Mouse (Mus musculus): Measurements from ENCODE around the gene Gm49337. TPM values are rescaled to one million over a fixed set of nuclear protein-coding genes. Genes with fewer than 3 reads are reported as not detected.
A peak's percentile ranks its signal among the peaks of the same experiment; 100 is the strongest.

The Gm49337 gene
- total and polyA plus RNA-seq, 3 experiments, result not detected

GRCm38 (mm10) chr4:116157882-116158281, 15.3 kb upstream of the Gm49337 start:
- Histone ChIP-seq H3K9me3 (replicated peaks; ENCODE audit: insufficient read depth, low read length) (no peaks in the 10 kb centered on the region), H3K36me3 (ENCODE audit: control insufficient read depth in 1 of 2, insufficient read depth in 2 of 2, low read length in 2 of 2) (peaks cover 10 to 12% of the 10 kb centered on the region in 2 experiments), H3K79me2 (ENCODE audit: control insufficient read depth, insufficient read depth, low read length, poor library complexity) (no peaks in the 10 kb centered on the region), H3K27me3 (ENCODE audit: control insufficient read depth in 1 of 2, insufficient read depth in 2 of 2, low read length in 2 of 2) (no peaks in the 10 kb centered on the region), H3K4me3 (ENCODE audit: control insufficient read depth in 1 of 2, insufficient read depth in 1 of 2, low read depth in 2 of 2, low read length in 2 of 2) (no peak overlapping the region), H3K9ac (ENCODE audit: control insufficient read depth, low read depth, low read length, poor library complexity, severe bottlenecking) (no peak overlapping the region), H3K27ac (ENCODE audit: control insufficient read depth, low read depth, low read length) (no peak overlapping the region), H3K4me1 (ENCODE audit: control insufficient read depth in 1 of 2, insufficient read depth in 2 of 2, low read length in 2 of 2) (peaks cover 9 to 15% of the 10 kb centered on the region in 2 experiments)
- no peak for TF ChIP-seq GABPA (IDR thresholded peaks at IDR 0.05; ENCODE audit: low read depth, low read length)
- TF ChIP-seq SIN3A (IDR thresholded peaks at IDR 0.05; ENCODE audit: low read length), result no peak
- no peak for TF ChIP-seq MYC (IDR thresholded peaks at IDR 0.05; ENCODE audit: low read depth, low read length)
- no peak for TF ChIP-seq ZNF384 (IDR thresholded peaks at IDR 0.05; ENCODE audit: low read depth, low read length)
- TF ChIP-seq RCOR1 (IDR thresholded peaks at IDR 0.05; ENCODE audit: low read depth, low read length), result no peak
- TF ChIP-seq MYB (IDR thresholded peaks at IDR 0.05; ENCODE audit: low read depth, low read length), result no peak
- no peak for TF ChIP-seq ZKSCAN1 (IDR thresholded peaks at IDR 0.05; ENCODE audit: low read depth, low read length)
- no peak for TF ChIP-seq HCFC1 (IDR thresholded peaks at IDR 0.05; ENCODE audit: low read depth, low read length)
- TF ChIP-seq TBP (IDR thresholded peaks at IDR 0.05; ENCODE audit: low read depth, low read length), result no peak
- no peak for TF ChIP-seq TAL1 (IDR thresholded peaks at IDR 0.05; ENCODE audit: low read length)
- no peak for TF ChIP-seq MAFK (IDR thresholded peaks at IDR 0.05; ENCODE audit: borderline replicate concordance, low read depth, low read length)
- no peak for TF ChIP-seq UBTF (IDR thresholded peaks at IDR 0.05; ENCODE audit: borderline replicate concordance, insufficient read depth, low read depth, low read length)
- TF ChIP-seq ZMIZ1 (IDR thresholded peaks at IDR 0.05; ENCODE audit: low read depth, low read length), result no peak
- no peak for DNase-seq (ENCODE audit: low read depth, low spot score)

- peaks cover 10 to 15% of the 10 kb centered on the region in 2 experiments for H3K4me1 ChIP-seq (ENCODE audit: control insufficient read depth in 1 of 2, insufficient read depth in 2 of 2, low read length in 2 of 2)
- peaks cover 10 to 12% of the 10 kb centered on the region in 2 experiments for H3K36me3 ChIP-seq (ENCODE audit: control insufficient read depth in 1 of 2, insufficient read depth in 2 of 2, low read length in 2 of 2)
- DNase-seq (ENCODE audit: low read depth, low spot score), result peak; percentile 60
- H3K27ac ChIP-seq (ENCODE audit: control insufficient read depth, low read depth, low read length), result no peak overlapping the region
- H3K9me3 ChIP-seq (replicated peaks; ENCODE audit: insufficient read depth, low read length), result no peaks in the 10 kb centered on the region
- no peak overlapping the region for H3K9ac ChIP-seq (ENCODE audit: control insufficient read depth, low read depth, low read length, poor library complexity, severe bottlenecking)
- no peaks in the 10 kb centered on the region for H3K27me3 ChIP-seq (ENCODE audit: control insufficient read depth in 1 of 2, insufficient read depth in 2 of 2, low read length in 2 of 2)
- no peak overlapping the region for H3K4me3 ChIP-seq (ENCODE audit: control insufficient read depth in 1 of 2, insufficient read depth in 1 of 2, low read depth in 2 of 2, low read length in 2 of 2)
- TF ChIP-seq GABPA (IDR thresholded peaks at IDR 0.05; ENCODE audit: low read depth, low read length), result no peak
- TF ChIP-seq NRF1 (IDR thresholded peaks at IDR 0.05; ENCODE audit: insufficient read depth, low read depth, low read length, poor library complexity, severe bottlenecking), result no peak
- TF ChIP-seq JUND (IDR thresholded peaks at IDR 0.05; ENCODE audit: low read depth, low read length), result no peak
- TF ChIP-seq RAD21 (IDR thresholded peaks at IDR 0.05; ENCODE audit: low read depth, low read length), result peak; percentile 61
- no peak for TF ChIP-seq NELFE (IDR thresholded peaks at IDR 0.05; ENCODE audit: low read depth, low read length)
- no peak for TF ChIP-seq MYB (IDR thresholded peaks at IDR 0.05; ENCODE audit: low read depth, low read length)
- no peak for TF ChIP-seq EP300 (IDR thresholded peaks at IDR 0.05; ENCODE audit: low read depth in 1 of 2, low read length in 2 of 2)
- TF ChIP-seq UBTF (IDR thresholded peaks at IDR 0.05; ENCODE audit: borderline replicate concordance, insufficient read depth, low read depth, low read length), result no peak
- TF ChIP-seq ELF1 (IDR thresholded peaks at IDR 0.05; ENCODE audit: low read depth, low read length), result no peak
- no peak for TF ChIP-seq CHD2 (IDR thresholded peaks at IDR 0.05; ENCODE audit: low read length)
- peak; percentile 35; the same call in 1 of the 2 replicates for TF ChIP-seq GATA1 (IDR thresholded peaks at IDR 0.05; ENCODE audit: low read depth, low read length)
- TF ChIP-seq MAZ (IDR thresholded peaks at IDR 0.05; ENCODE audit: low read depth, low read length), result no peak
- TF ChIP-seq USF1 (IDR thresholded peaks at IDR 0.05; ENCODE audit: low read depth, low read length), result no peak
- no peak for TF ChIP-seq ZMIZ1 (IDR thresholded peaks at IDR 0.05; ENCODE audit: low read depth, low read length)
- no peak for TF ChIP-seq MXI1 (IDR thresholded peaks at IDR 0.05; ENCODE audit: low read depth, low read length)
- TF ChIP-seq CTCF (IDR thresholded peaks at IDR 0.05 in 2 of 3, conservative IDR thresholded peaks at IDR 0.05 in 1 of 3; ENCODE audit: control insufficient read depth in 1 of 3, insufficient read depth in 1 of 3, low read depth in 2 of 3, low read length in 3 of 3, poor library complexity in 1 of 3, severe bottlenecking in 1 of 3), result peak; percentile 29 to 68 (median 61); a peak in 5 of 6 replicates
- TF ChIP-seq POLR2AphosphoS5 (IDR thresholded peaks at IDR 0.05; ENCODE audit: borderline replicate concordance, low read depth, low read length), result no peak
- TF ChIP-seq RCOR1 (IDR thresholded peaks at IDR 0.05; ENCODE audit: low read depth, low read length), result no peak
- no peak for TF ChIP-seq ZNF384 (IDR thresholded peaks at IDR 0.05; ENCODE audit: low read depth, low read length)
- peak; percentile 48 for TF ChIP-seq SMC3 (IDR thresholded peaks at IDR 0.05; ENCODE audit: low read depth, low read length)
- no peak for TF ChIP-seq MAX (IDR thresholded peaks at IDR 0.05; ENCODE audit: low read length)
- TF ChIP-seq SIN3A (IDR thresholded peaks at IDR 0.05; ENCODE audit: low read length), result no peak
- no peaks in the 10 kb centered on the region for H3K79me2 ChIP-seq (ENCODE audit: control insufficient read depth, insufficient read depth, low read length, poor library complexity)
Measured at GRCm38 (mm10) chr4:116159912-116160311, 13.3 kb upstream of the Gm49337 start.
